Mouse (Mus musculus) testis, adult 2 months (tissue): Measurements from ENCODE around the gene Wbp1. TPM values are rescaled to one million over a fixed set of nuclear protein-coding genes. Genes with fewer than 3 reads are reported as not detected.

Experiments used
- H3K27ac ChIP-seq: fragments of 200-500 bp; 2 replicates; pipeline ENCODE4 v1.5.1; 2012; ENCODE audit warnings: low read depth, low read length; ENCODE audit not compliant: control insufficient read depth, insufficient read depth
- H3K27me3 ChIP-seq: fragments of 200-500 bp; 2 replicates; pipeline ENCODE4 v1.6.1; 2012; ENCODE audit warnings: mild to moderate bottlenecking, low read length, moderate library complexity; ENCODE audit not compliant: control insufficient read depth, insufficient read depth
- H3K36me3 ChIP-seq: fragments of 200-500 bp; 2 replicates; pipeline ENCODE4 v1.6.1; 2012; ENCODE audit warnings: mild to moderate bottlenecking, low read length; ENCODE audit not compliant: control insufficient read depth, insufficient read depth
- H3K4me1 ChIP-seq: fragments of 200-500 bp; 2 replicates; pipeline ENCODE4 v1.6.1; 2012; ENCODE audit warnings: low read length; ENCODE audit not compliant: control insufficient read depth, insufficient read depth
- H3K4me3 ChIP-seq: fragments of 200-500 bp; 2 replicates; pipeline ENCODE4 v1.5.1; 2012; ENCODE audit warnings: low read depth, mild to moderate bottlenecking, low read length, moderate library complexity, mixed read lengths; ENCODE audit not compliant: control insufficient read depth
- CTCF ChIP-seq: fragments of 200-500 bp; IDR thresholded peaks from 2 replicates; pipeline ENCODE4 v1.5.1; 2012; ENCODE audit warnings: low read depth, mild to moderate bottlenecking, inconsistent platforms, low read length, moderate library complexity; ENCODE audit not compliant: control insufficient read depth, insufficient read depth, insufficient replicate concordance
- POLR2A ChIP-seq: fragments of 200-500 bp; IDR thresholded peaks from 2 replicates; pipeline ENCODE4 v1.6.1; 2012; ENCODE audit warnings: low read depth, mild to moderate bottlenecking, inconsistent platforms, low read length, moderate library complexity; ENCODE audit not compliant: control insufficient read depth
- polyA plus RNA-seq: library from polyadenylated mRNA; depleted of rRNA; stranded (reverse); fragments of >200 nt; gene quantifications from 2 replicates; pipeline ENCODE4 v1.2.3, GENCODE M21; 2012

Gene Wbp1
- polyA plus RNA-seq, 1 experiment = 53.0 TPM

DNA sequence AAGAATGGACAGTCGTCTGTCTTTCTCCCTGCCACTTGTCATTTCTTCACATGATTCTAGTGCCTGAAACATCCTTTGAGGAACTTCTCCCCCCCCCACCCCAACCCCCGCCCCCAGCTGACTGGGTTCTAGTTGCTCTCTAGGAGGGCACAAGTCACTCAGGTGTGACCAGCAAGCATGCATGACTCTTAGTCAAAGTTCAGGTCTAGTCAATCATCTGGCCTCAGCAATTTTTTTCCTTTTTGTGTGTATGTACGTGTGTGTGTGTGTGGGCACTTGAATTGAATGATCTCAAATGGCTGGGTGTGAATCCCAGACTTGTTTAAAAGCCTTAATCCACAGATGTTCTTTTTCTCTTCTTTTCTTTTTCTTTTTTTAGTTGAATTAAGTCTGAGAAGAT lies 12.9 kb upstream of the Wbp1 start:
- Histone ChIP-seq H3K4me3 (no peak overlapping the region), H3K27ac (no peak overlapping the region), H3K36me3 (no peaks in the 10 kb centered on the region), H3K4me1 (peaks cover 29% of the 10 kb centered on the region), H3K27me3 (no peaks in the 10 kb centered on the region)
- TF ChIP-seq CTCF (no peak), POLR2A (no peak)

DNA sequence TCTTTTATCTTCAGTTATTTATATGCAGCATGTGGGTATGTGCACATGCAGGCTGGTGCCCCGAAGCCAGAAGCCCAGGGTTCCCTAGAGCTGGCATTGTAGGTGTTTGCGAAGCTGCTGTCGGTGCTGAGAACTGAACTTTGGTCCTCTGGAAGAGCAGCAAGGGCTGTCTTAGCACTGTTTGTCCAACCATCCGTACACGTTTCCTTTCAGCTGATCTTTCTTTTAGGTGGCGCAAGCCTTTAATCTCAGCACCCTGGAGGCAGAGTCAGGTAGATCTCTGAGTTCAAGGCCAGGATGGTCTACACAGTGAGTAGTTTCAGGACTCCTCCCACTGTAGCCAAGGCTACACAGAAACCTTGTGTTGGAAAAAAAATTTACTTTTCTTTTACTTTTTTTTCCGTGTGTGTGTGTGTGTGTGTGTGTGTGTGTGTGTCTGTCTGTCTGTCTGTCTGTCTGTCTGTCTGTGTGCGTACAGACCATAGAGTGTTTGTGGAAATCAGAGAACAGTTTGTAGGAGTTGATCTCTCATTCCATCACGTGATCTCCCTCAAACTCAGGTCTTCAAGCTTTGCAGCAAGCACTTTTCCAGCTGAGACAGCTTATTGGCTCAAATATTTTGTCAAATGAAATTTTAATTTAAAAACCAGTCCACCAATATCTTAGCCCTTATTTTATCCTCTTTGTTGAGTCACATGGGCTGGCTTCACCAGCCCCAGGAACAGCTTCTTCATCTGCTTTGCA lies 11.0 kb upstream of the Wbp1 start:
- no peak overlapping the region for H3K27ac ChIP-seq
- TF ChIP-seq POLR2A (no peak), CTCF (no peak)

DNA sequence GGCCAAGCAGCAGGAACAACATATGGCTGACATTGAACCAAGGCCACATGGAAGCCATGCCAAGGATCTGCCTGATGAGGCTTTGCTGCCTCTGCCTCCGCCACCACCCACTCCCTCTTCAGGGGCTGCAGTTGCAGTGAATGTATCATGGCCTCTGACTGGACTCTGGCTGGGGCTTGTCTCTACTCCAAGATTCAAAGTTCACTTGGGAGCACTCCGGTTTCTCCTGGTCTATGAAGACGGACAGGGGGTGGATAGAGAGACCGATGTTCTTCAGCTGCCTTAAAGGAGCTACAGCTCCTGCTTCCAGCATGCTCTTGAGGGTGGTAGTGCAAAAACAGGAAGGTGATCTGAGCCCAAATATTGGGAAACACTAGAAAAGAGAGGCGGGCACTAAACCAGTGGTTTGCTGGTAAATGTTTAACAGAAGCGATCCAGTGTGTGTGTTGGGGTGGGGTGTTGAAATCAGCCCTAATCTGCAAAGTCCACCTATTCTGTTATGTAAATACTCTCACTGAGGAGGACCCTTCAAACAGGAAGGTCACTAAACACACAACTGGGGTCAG lies 10.2 kb upstream of the Wbp1 start:
- Histone ChIP-seq H3K27ac (no peak overlapping the region), H3K27me3 (no peaks in the 10 kb centered on the region), H3K4me1 (peaks cover 10% of the 10 kb centered on the region), H3K4me3 (no peak overlapping the region), H3K36me3 (no peaks in the 10 kb centered on the region)
- TF ChIP-seq CTCF (no peak), POLR2A (no peak)

More for the DNA sequence above, 11.0 kb upstream of the Wbp1 start:
- H3K4me1 ChIP-seq = peaks cover 18% of the 10 kb centered on the region
- no peak overlapping the region for H3K4me3 ChIP-seq
- H3K27me3 ChIP-seq = no peaks in the 10 kb centered on the region
- H3K36me3 ChIP-seq = no peaks in the 10 kb centered on the region

DNA sequence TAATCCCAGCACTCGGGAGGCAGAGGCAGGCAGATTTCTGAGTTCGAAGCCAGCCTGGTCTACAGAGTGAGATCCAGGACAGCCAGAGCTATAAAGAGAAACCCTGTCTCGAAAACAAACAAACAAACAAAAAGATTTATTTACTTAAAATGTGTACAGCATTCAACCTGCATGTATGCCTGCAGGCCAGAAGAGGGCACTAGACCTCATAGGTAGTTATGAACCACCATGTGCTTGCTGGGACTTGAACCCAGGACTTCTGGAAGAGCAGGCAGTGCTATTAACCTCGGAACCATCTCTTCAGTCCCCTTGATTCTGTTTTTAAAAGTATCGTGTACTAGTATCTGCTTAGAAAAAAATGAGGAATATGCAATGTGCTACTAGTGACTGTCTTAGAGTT lies 6.1 kb upstream of the Wbp1 start:
- no peak overlapping the region for H3K4me3 ChIP-seq
- TF ChIP-seq CTCF = no peak
- no peak for TF ChIP-seq POLR2A
- H3K27ac ChIP-seq = no peak overlapping the region
- H3K27me3 ChIP-seq = no peaks in the 10 kb centered on the region
- H3K36me3 ChIP-seq = no peaks in the 10 kb centered on the region
- peaks cover 8% of the 10 kb centered on the region for H3K4me1 ChIP-seq

DNA sequence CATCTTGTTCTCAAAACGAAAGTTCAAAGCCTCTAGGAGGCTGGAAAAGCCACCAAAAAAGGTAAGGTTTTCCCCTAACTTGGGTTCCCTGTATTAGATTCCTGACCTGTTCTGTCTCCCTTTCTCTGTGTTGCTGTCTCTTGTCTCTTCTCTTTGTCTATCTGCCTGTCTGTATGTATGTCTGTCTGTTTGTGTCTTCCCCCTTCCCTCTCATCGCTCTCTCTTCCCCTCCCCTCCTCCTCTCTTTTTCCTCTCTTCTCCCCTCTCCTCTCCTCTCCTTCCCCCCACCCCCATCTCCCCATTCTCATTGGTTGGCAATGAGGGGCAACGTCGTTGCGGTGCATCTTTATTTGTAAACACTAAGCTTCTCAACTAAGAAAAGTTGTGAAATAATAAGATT lies 4.0 kb upstream of the Wbp1 start, which contains the start of gene Ino80b:
Gene Ino80b, minus strand, starts transcription at position 101 of the 400 bp plus-strand sequence.
- peak within 1 kb of the TSS; percentile 82 for H3K27ac ChIP-seq
- H3K4me1 ChIP-seq = peaks cover 22% of the 10 kb centered on the region
- TF ChIP-seq CTCF (no peak), POLR2A (no peak)
- peak within 1 kb of the TSS; percentile 95 for H3K4me3 ChIP-seq
- no peaks in the 10 kb centered on the region for H3K36me3 ChIP-seq
- no peaks in the 10 kb centered on the region for H3K27me3 ChIP-seq

DNA sequence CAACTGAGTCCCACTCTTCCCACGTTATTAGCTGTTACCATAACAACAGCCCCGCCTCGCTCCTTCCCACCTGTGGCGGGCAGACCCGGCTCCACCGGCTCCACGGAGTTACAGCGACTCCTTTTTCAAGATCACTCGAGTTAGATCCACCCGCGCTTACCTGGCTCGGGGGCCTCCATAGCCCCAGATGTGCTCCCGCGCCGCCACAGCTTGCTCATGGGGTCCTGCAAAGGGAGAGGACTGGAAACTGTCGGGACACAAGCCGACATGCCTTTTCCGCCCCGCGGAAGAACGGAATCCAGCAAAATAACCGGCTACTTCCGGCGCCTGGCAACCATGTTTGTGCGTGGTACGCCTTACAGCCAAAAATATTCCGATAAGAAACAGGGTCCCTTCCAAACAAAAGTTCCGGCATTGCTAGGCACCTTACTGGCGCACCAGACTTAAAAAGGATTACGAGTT lies 3.5 kb upstream of the Wbp1 start:
- Histone ChIP-seq H3K4me3 (peak overlapping the region; percentile 95), H3K4me1 (peaks cover 22% of the 10 kb centered on the region), H3K27ac (peak overlapping the region; percentile 82), H3K36me3 (no peaks in the 10 kb centered on the region), H3K27me3 (no peaks in the 10 kb centered on the region)
- TF ChIP-seq POLR2A = peak; percentile 96
- TF ChIP-seq CTCF = no peak

DNA sequence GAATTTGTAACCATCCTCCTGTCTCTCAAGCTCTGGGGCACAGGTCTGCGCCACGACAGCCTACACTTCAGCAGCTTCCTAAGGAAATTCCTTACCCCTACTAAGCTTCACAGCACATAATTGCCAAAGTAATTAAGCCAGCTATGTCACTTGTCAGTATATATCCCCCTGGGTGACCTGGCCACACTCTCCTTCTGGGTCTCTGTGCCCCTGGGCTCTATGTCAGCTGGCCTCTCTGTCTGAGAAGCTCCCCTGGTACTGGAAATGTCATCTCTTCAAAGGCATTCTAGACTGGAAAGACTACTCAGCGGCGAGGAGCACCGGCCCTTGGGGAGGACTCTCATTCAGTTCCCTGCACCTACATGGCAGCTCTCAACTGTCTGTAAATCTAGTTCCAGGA lies 1.6 kb upstream of the Wbp1 start:
- Histone ChIP-seq H3K4me1 (peaks cover 22% of the 10 kb centered on the region), H3K27ac (no peak overlapping the region), H3K36me3 (no peaks in the 10 kb centered on the region), H3K27me3 (no peaks in the 10 kb centered on the region), H3K4me3 (peak overlapping the region; percentile 23)
- no peak for TF ChIP-seq CTCF
- no peak for TF ChIP-seq POLR2A
